1 mouse cellular context compared by ENCODE assay signal in the genomic region with DNA sequence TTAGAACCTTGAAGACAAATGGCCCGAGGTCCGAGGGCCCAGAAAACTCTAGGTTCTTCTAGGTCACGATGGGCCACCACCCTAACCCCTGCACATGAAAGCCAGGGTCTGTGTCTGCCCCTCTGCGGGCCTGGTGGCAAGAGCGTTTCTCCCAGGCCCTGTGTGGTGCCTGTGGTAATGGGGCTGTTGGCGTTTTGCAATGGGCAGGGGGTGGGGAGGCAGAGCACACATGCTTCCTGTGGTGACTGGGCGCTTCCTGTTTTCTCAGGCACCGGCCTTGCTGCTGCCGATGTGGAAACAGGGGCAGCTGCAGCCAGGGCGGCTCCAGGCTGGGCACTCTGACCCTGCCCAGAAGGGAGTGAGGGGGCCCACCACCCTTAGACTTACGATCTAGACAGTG.
TF ChIP-seq lines count a peak whose summit lies in the region.

No protein-coding gene starts in this region.

TF ChIP-seq in MEL, 35 proteins besides CTCF, POLR2A, EP300 and RAD21:
- TF ChIP-seq TAL1 (IDR thresholded peaks at IDR 0.05; ENCODE audit: low read length) (0 out of 2 replicates have a peak, but pooled peaks have one; percentile 19), ZMIZ1 (IDR thresholded peaks at IDR 0.05; ENCODE audit: low read depth, low read length) (peak; percentile 26; the same call in 1 of the 2 replicates), MYC (IDR thresholded peaks at IDR 0.05; ENCODE audit: low read depth, low read length) (peak; percentile 66; the same call in 1 of the 2 replicates), MXI1 (IDR thresholded peaks at IDR 0.05; ENCODE audit: low read depth, low read length) (peak; percentile 83), ZNF384 (IDR thresholded peaks at IDR 0.05; ENCODE audit: low read depth, low read length) (no peak), SMC3 (IDR thresholded peaks at IDR 0.05; ENCODE audit: low read depth, low read length) (no peak), UBTF (IDR thresholded peaks at IDR 0.05; ENCODE audit: borderline replicate concordance, insufficient read depth, low read depth, low read length) (no peak), NRF1 (IDR thresholded peaks at IDR 0.05; ENCODE audit: insufficient read depth, low read depth, low read length, poor library complexity, severe bottlenecking) (no peak), MYB (IDR thresholded peaks at IDR 0.05; ENCODE audit: low read depth, low read length) (no peak), ELF1 (IDR thresholded peaks at IDR 0.05; ENCODE audit: low read depth, low read length) (peak; percentile 74), CHD2 (IDR thresholded peaks at IDR 0.05; ENCODE audit: low read length) (peak; percentile 52), BHLHE40 (IDR thresholded peaks at IDR 0.05; ENCODE audit: borderline replicate concordance, low read depth, low read length) (0 out of 2 replicates have a peak, but pooled peaks have one; percentile 34), TBP (IDR thresholded peaks at IDR 0.05; ENCODE audit: low read depth, low read length) (peak; percentile 48; the same call in 1 of the 2 replicates), NELFE (IDR thresholded peaks at IDR 0.05; ENCODE audit: low read depth, low read length) (peak; percentile 71), USF2 (IDR thresholded peaks at IDR 0.05; ENCODE audit: borderline replicate concordance in 1 of 2, insufficient read depth in 1 of 2, low read depth in 1 of 2, low read length in 2 of 2) (no peak), POLR2AphosphoS5 (IDR thresholded peaks at IDR 0.05; ENCODE audit: borderline replicate concordance, low read depth, low read length) (peak; percentile 94; the same call in 1 of the 2 replicates), HCFC1 (IDR thresholded peaks at IDR 0.05; ENCODE audit: low read depth, low read length) (peak; percentile 75), GATA1 (IDR thresholded peaks at IDR 0.05; ENCODE audit: low read depth, low read length) (no peak), RCOR1 (IDR thresholded peaks at IDR 0.05; ENCODE audit: low read depth, low read length) (no peak), JUND (IDR thresholded peaks at IDR 0.05; ENCODE audit: low read depth, low read length) (0 out of 2 replicates have a peak, but pooled peaks have one; percentile 42), SIN3A (IDR thresholded peaks at IDR 0.05; ENCODE audit: low read length) (peak; percentile 77), CHD1 (IDR thresholded peaks at IDR 0.05; ENCODE audit: low read depth, low read length) (no peak), ZKSCAN1 (IDR thresholded peaks at IDR 0.05; ENCODE audit: low read depth, low read length) (no peak; the same call in 1 of the 2 replicates), ZC3H11A (IDR thresholded peaks at IDR 0.05; ENCODE audit: low read depth, low read length) (no peak), ETS1 (IDR thresholded peaks at IDR 0.05; ENCODE audit: low read depth, low read length) (peak; percentile 75), MAX (IDR thresholded peaks at IDR 0.05; ENCODE audit: low read length) (peak; percentile 82), MAZ (IDR thresholded peaks at IDR 0.05; ENCODE audit: low read depth, low read length) (peak; percentile 63), E2F4 (IDR thresholded peaks at IDR 0.05; ENCODE audit: borderline replicate concordance, low read depth, low read length) (no peak), POLR2AphosphoS2 (IDR thresholded peaks at IDR 0.05; ENCODE audit: low read length) (no peak), KAT2A (conservative IDR thresholded peaks at IDR 0.05; ENCODE audit: low read depth, low read length) (no peak), MAFK (IDR thresholded peaks at IDR 0.05; ENCODE audit: borderline replicate concordance, low read depth, low read length) (no peak), USF1 (IDR thresholded peaks at IDR 0.05; ENCODE audit: low read depth, low read length) (peak; percentile 28; the same call in 1 of the 2 replicates), MEF2A (IDR thresholded peaks at IDR 0.05; ENCODE audit: extremely low read depth, insufficient replicate concordance, low read depth, low read length, poor library complexity, severe bottlenecking) (no peak), TCF12 (IDR thresholded peaks at IDR 0.05; ENCODE audit: low read depth, low read length) (peak; percentile 47; the same call in 1 of the 2 replicates), GABPA (IDR thresholded peaks at IDR 0.05; ENCODE audit: low read depth, low read length) (no peak)
